Mouse (Mus musculus): ENCODE data around the gene Aldh1a1.

The Aldh1a1 gene

DNA sequence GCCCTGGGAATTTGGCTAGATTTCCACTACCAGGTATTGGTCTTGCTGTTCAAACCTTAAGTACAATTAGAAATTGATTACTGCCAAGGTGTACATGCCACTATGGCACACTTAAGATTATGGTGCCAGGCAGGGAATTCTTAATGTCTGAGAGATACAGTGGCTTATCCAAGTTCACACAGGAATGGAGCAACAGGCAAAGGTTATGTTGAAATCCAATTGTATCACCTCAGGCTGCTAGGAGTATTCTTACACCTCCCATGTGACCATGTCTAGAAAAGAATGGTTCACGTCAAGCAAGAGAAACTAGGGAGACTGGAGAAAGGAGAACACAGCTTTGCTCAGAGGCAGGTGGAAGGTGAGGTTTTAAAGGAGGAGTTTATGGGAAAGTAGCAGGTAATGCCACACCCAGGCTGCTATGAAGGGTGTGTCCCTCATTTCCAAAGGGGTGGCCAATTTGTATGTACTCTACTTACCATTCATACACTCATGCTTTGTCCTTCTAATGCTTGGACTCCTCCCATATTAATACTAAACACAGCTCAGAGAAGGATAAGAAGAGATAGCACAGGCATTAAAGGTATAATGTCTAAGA is 160.7 kb downstream of the Aldh1a1 start:
- no peak for DNase-seq (ENCODE audit: inconsistent ontology term)

- no peak for DNase-seq (ENCODE audit: inconsistent ontology term)
Observed at GRCm38 (mm10) chr19:20654141-20654873, 161.8 kb downstream of the Aldh1a1 start.

DNA sequence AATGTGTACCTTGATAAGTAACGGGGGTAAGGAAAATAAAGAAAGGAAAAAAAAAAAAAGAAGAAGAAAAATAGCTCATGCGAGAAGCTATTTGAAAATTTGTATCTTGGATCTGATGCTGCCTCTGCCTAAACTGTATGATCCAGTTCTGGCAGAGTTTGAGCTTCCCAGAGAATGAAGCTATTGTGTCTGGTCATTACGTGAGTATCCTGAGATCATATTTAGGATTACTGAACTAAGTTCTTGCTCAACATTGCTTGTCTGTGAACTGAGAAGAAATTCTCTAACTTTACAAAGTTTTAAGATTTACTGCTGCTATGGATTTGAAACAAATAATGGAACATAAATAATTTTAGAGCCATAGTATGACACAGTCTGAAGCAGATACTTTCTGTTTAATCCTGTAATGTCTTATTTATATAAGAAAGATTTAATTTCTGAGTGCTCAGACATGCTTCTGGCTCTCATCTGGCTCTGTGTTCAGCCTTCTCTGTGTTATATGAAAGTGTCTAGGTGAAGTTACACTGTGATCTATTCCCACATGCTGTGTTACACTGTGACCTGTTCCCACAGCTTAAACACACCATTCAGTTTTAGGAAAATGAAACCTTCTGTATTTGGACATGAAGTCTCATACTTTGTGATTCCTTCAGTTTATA is 185.3 kb downstream of the Aldh1a1 start:
- DNase-seq (ENCODE audit: inconsistent ontology term): peak; percentile 71

Measured in Muller cell, postnatal 12 days (primary cell).